In genomic region chr15:101006251-101007040, GRCm38 (mm10) we compare ENCODE assay signal across 8 mouse cellular contexts. TPM values are rescaled to one million over a fixed set of nuclear protein-coding genes. Genes with fewer than 3 reads are reported as not detected.
DNase-seq lines count a peak whose midpoint lies in the region; ATAC-seq and TF ChIP-seq lines count a peak whose summit lies in the region.

No protein-coding gene starts in this region.

- peak; percentile 33 for DNase-seq in urinary bladder, adult 2 months (ENCODE audit: low spot score)
- no peak for DNase-seq in urinary bladder, postnatal 10 days (ENCODE audit: low spot score)
- peak; percentile 63 for DNase-seq in gastrocnemius, adult 2 months
- DNase-seq in liver, embryonic 11.5 days (ENCODE audit: low spot score): no peak
- DNase-seq in thymus, postnatal 10 days (ENCODE audit: low spot score in 2 of 2): no peak
- DNase-seq in layer of hippocampus, postnatal 25 days (ENCODE audit: extremely low spot score in 1 of 2, low spot score in 1 of 2): no peak

- H3K79me2 ChIP-seq in myocyte (ENCODE audit: control insufficient read depth, insufficient read depth): no peaks in the 10 kb centered on the region

- no peak overlapping the region for H3K9ac ChIP-seq in hindbrain, embryonic 15.5 days
- H3K9ac ChIP-seq in liver, embryonic 11.5 days (ENCODE audit: low read depth, low read length): no peak overlapping the region

- peak overlapping the region; percentile 70 for H3K4me3 ChIP-seq in gastrocnemius, adult 2 months
- H3K4me3 ChIP-seq in hindbrain, embryonic 15.5 days: peak overlapping the region; percentile 22
- peak overlapping the region; percentile 41 for H3K4me3 ChIP-seq in liver, embryonic 11.5 days (ENCODE audit: low read depth, low read length)
- H3K4me3 ChIP-seq in myocyte: no peak overlapping the region

- no peak overlapping the region for H3K27ac ChIP-seq in gastrocnemius, adult 2 months
- no peak overlapping the region for H3K27ac ChIP-seq in hindbrain, embryonic 15.5 days (replicated peaks)
- no peak overlapping the region for H3K27ac ChIP-seq in liver, embryonic 11.5 days (ENCODE audit: low read depth, low read length)

- no peak for TF ChIP-seq POLR2A in myocyte (IDR thresholded peaks at IDR 0.05; ENCODE audit: insufficient read length, low read depth)

- H3K4me1 ChIP-seq in hindbrain, embryonic 15.5 days (replicated peaks): no peaks in the 10 kb centered on the region
- no peaks in the 10 kb centered on the region; the same call in 1 of the 2 replicates for H3K4me1 ChIP-seq in liver, embryonic 11.5 days (replicated peaks; ENCODE audit: control insufficient read depth, insufficient read depth, low read length)

- peaks cover 24% of the 10 kb centered on the region for H3K36me3 ChIP-seq in hindbrain, embryonic 15.5 days
- H3K36me3 ChIP-seq in liver, embryonic 11.5 days (ENCODE audit: control insufficient read depth, insufficient read depth, low read length): no peaks in the 10 kb centered on the region
- no peaks in the 10 kb centered on the region for H3K36me3 ChIP-seq in myocyte (ENCODE audit: control insufficient read depth, insufficient read depth)

- no peaks in the 10 kb centered on the region for H3K9me3 ChIP-seq in hindbrain, embryonic 15.5 days
- no peaks in the 10 kb centered on the region for H3K9me3 ChIP-seq in liver, embryonic 11.5 days (ENCODE audit: control insufficient read depth, low read length)

- TF ChIP-seq CTCF in gastrocnemius, adult 2 months (IDR thresholded peaks at IDR 0.05): no peak

- no peaks in the 10 kb centered on the region for H3K27me3 ChIP-seq in hindbrain, embryonic 15.5 days
- H3K27me3 ChIP-seq in liver, embryonic 11.5 days (replicated peaks; ENCODE audit: control insufficient read depth, insufficient read depth, low read length): peaks cover 8% of the 10 kb centered on the region; the same call in 1 of the 2 replicates
- H3K27me3 ChIP-seq in myocyte (ENCODE audit: control insufficient read depth, insufficient read depth, insufficient read length): peaks cover 32% of the 10 kb centered on the region

- intact Hi-C loops in gastrocnemius, adult 2 months (cut with DNase I): no loop called here

- ATAC-seq in hindbrain, embryonic 15.5 days (ENCODE audit: low FRiP score, low read depth): no peak; the same call in 1 of the 2 replicates
- 0 out of 2 replicates have a peak, but pooled peaks have one; percentile 29 for ATAC-seq in liver, embryonic 11.5 days (replicated peaks; ENCODE audit: low FRiP score)

- H3K4me2 ChIP-seq in hindbrain, embryonic 15.5 days: peak overlapping the region; percentile 50
- peak overlapping the region; percentile 62 for H3K4me2 ChIP-seq in liver, embryonic 11.5 days
- H3K4me2 ChIP-seq in myocyte (ENCODE audit: low read depth): peak overlapping the region; percentile 44

- no peak overlapping the region for H3ac ChIP-seq in myocyte (ENCODE audit: control insufficient read depth, insufficient read length)

- WGBS in hindbrain, embryonic 15.5 days: 16% methylated on average over 14 of the region's 15 CpGs
- WGBS in liver, embryonic 11.5 days: 14% methylated on average over 14 of the region's 15 CpGs

TF ChIP-seq in myocyte, 11 proteins besides CTCF, POLR2A, EP300 and RAD21:
- TF ChIP-seq MYOD1 (IDR thresholded peaks at IDR 0.05; ENCODE audit: control insufficient read depth in 1 of 3, insufficient read length in 2 of 3, low read depth in 2 of 3): no peak
- no peak for TF ChIP-seq MAX (IDR thresholded peaks at IDR 0.05; ENCODE audit: low read depth)
- TF ChIP-seq MYOG (IDR thresholded peaks at IDR 0.05; ENCODE audit: control insufficient read depth in 1 of 3, insufficient read depth in 1 of 3, insufficient read length in 2 of 3, low read depth in 2 of 3): no peak
TF ChIP-seq in myocyte: peak in this region for 0.

RNA-seq across cellular contexts. Expression of gene Gm47841, which starts 40.8 kb away (rescaled TPM):
- polyA plus RNA-seq in urinary bladder, adult 2 months (2012; rRNA removed): 0.09 and 0.15 TPM in 2 replicates
- not detected for total RNA-seq in gastrocnemius, adult 2 months (2021)
- not detected in 2 replicates for polyA plus RNA-seq in hindbrain, embryonic 15.5 days (2015; fragmentation: Nextera tagmentation; extraction: Ambion mirVana)
- not detected in 2 replicates for polyA plus RNA-seq in liver, embryonic 11.5 days (2014; fragmentation: Nextera tagmentation; extraction: Ambion mirVana)
- polyA plus RNA-seq in myocyte (2012; fragmentation: generic; extraction: Trizol): not detected
- not detected for total RNA-seq in layer of hippocampus, postnatal 25 days (2021)

Comparison
In these comparisons a context has a peak if more than half of its experiments do, and no peak if none do; other contexts are left out.
1. DNase-seq: peak in urinary bladder, adult 2 months (single experiment) and gastrocnemius, adult 2 months (single experiment); none in urinary bladder, postnatal 10 days (single experiment), liver, embryonic 11.5 days (single experiment), thymus, postnatal 10 days (0 of 2) and layer of hippocampus, postnatal 25 days (0 of 2).
2. Peak in every context shown above with its lines, with median percentiles within 50 percentile points of each other: H3K4me2 ChIP-seq.